Mouse (Mus musculus) MEL (cell line): ENCODE data around the gene Pbx4. TPM values are rescaled to one million over a fixed set of nuclear protein-coding genes. Genes with fewer than 3 reads are reported as not detected.

ENCODE experiments used
- DNase-seq: peaks from one replicate; pipeline ENCODE4 v3.0.0; 2011; ENCODE audit warnings: low read depth, low spot score
- H3K27ac ChIP-seq: 2 replicates; pipeline ENCODE4 v1.5.1; 2012; ENCODE audit warnings: low read depth, mild to moderate bottlenecking, control low read depth, low read length, moderate library complexity; ENCODE audit not compliant: control insufficient read depth
- H3K27me3 ChIP-seq, 2 experiments: fragments of 150-350 bp in 1 of 2; sonication (generic) in 1 of 2; 2 replicates each; pipeline ENCODE4 v1.6.1; 2012; ENCODE audit warnings: low read length in 2 of 2, mild to moderate bottlenecking in 2 of 2, improper control_type of control experiment in 1 of 2, moderate library complexity in 1 of 2; ENCODE audit not compliant: insufficient read depth in 2 of 2, control insufficient read depth in 1 of 2
- H3K36me3 ChIP-seq, 2 experiments: 2 replicates each; pipeline ENCODE4 v1.6.1; 2012 to 2014; ENCODE audit warnings: low read length in 2 of 2, improper control_type of control experiment in 1 of 2, inconsistent platforms in 1 of 2, mild to moderate bottlenecking in 1 of 2; ENCODE audit not compliant: insufficient read depth in 2 of 2, control insufficient read depth in 1 of 2
- H3K4me1 ChIP-seq, 2 experiments: fragments of 150-350 bp in 1 of 2; sonication (generic) in 1 of 2; 2 replicates each; pipeline ENCODE4 v1.6.1; 2012; ENCODE audit warnings: low read length in 2 of 2, improper control_type of control experiment in 1 of 2, mild to moderate bottlenecking in 1 of 2; ENCODE audit not compliant: insufficient read depth in 2 of 2, control insufficient read depth in 1 of 2
- H3K4me3 ChIP-seq, 2 experiments: fragments of 150-350 bp in 1 of 2; sonication (generic) in 1 of 2; 2 replicates each; pipeline ENCODE4 v1.5.1; 2012; ENCODE audit warnings: low read depth in 2 of 2, low read length in 2 of 2, mild to moderate bottlenecking in 2 of 2, moderate library complexity in 2 of 2, control low read depth in 1 of 2, improper control_type of control experiment in 1 of 2; ENCODE audit not compliant: control insufficient read depth in 1 of 2, insufficient read depth in 1 of 2
- H3K79me2 ChIP-seq: 2 replicates; pipeline ENCODE4 v1.6.1; 2012; ENCODE audit warnings: mild to moderate bottlenecking, low read length, moderate library complexity; ENCODE audit not compliant: control insufficient read depth, poor library complexity, insufficient read depth
- H3K9ac ChIP-seq: 2 replicates; pipeline ENCODE4 v1.6.1; 2012; ENCODE audit warnings: low read depth, mild to moderate bottlenecking, control low read depth, low read length, moderate library complexity; ENCODE audit not compliant: control insufficient read depth, poor library complexity, severe bottlenecking
- H3K9me3 ChIP-seq: fragments of 150-350 bp; sonication (generic); replicated peaks from 2 replicates; pipeline ENCODE4 v1.6.1; 2012; ENCODE audit warnings: mild to moderate bottlenecking, low read length, improper control_type of control experiment, moderate library complexity; ENCODE audit not compliant: insufficient read depth
- BHLHE40 ChIP-seq: IDR thresholded peaks from 2 replicates; pipeline ENCODE4 v1.6.1; 2012; ENCODE audit warnings: low read depth, mild to moderate bottlenecking, inconsistent platforms, low read length, improper control_type of control experiment, borderline replicate concordance
- CHD1 ChIP-seq: IDR thresholded peaks from 2 replicates; pipeline ENCODE4 v1.6.1; 2012; ENCODE audit warnings: low read depth, mild to moderate bottlenecking, inconsistent platforms, low read length, improper control_type of control experiment
- E2F4 ChIP-seq: IDR thresholded peaks from 2 replicates; pipeline ENCODE4 v1.6.1; 2011; ENCODE audit warnings: low read depth, low read length, improper control_type of control experiment, borderline replicate concordance
- EP300 ChIP-seq, 2 experiments: IDR thresholded peaks; 2 replicates each; pipeline ENCODE4 v1.6.1; 2011; ENCODE audit warnings: improper control_type of control experiment in 2 of 2, low read length in 2 of 2, low read depth in 1 of 2, mild to moderate bottlenecking in 1 of 2
- ETS1 ChIP-seq: IDR thresholded peaks from 2 replicates; pipeline ENCODE4 v1.6.1; 2012; ENCODE audit warnings: low read depth, mild to moderate bottlenecking, inconsistent platforms, low read length, improper control_type of control experiment, moderate library complexity
- GABPA ChIP-seq: IDR thresholded peaks from 2 replicates; pipeline ENCODE4 v1.6.1; 2012; ENCODE audit warnings: low read depth, mild to moderate bottlenecking, inconsistent platforms, low read length, improper control_type of control experiment, moderate library complexity
- GATA1 ChIP-seq: IDR thresholded peaks from 2 replicates; pipeline ENCODE4 v1.6.1; 2011; ENCODE audit warnings: low read depth, low read length, improper control_type of control experiment
- KAT2A ChIP-seq: conservative IDR thresholded peaks from 2 replicates; pipeline ENCODE4 v1.6.1; 2012; ENCODE audit warnings: low read depth, low read length, improper control_type of control experiment, inconsistent platforms
- MAX ChIP-seq: IDR thresholded peaks from 2 replicates; pipeline ENCODE4 v1.6.1; 2011; ENCODE audit warnings: low read length, improper control_type of control experiment
- MAZ ChIP-seq: IDR thresholded peaks from 2 replicates; pipeline ENCODE4 v1.6.1; 2012; ENCODE audit warnings: low read depth, mild to moderate bottlenecking, inconsistent platforms, low read length, improper control_type of control experiment
- MEF2A ChIP-seq: IDR thresholded peaks from 2 replicates; pipeline ENCODE4 v1.6.1; 2014; ENCODE audit warnings: low read depth, mild to moderate bottlenecking, inconsistent platforms, low read length, improper control_type of control experiment; ENCODE audit not compliant: poor library complexity, insufficient replicate concordance, severe bottlenecking; ENCODE audit errors: extremely low read depth
- MYB ChIP-seq: IDR thresholded peaks from 2 replicates; pipeline ENCODE4 v1.6.1; 2011; ENCODE audit warnings: mild to moderate bottlenecking, low read depth, low read length, improper control_type of control experiment
- NRF1 ChIP-seq: IDR thresholded peaks from 2 replicates; pipeline ENCODE4 v1.6.1; 2014; ENCODE audit warnings: low read depth, mild to moderate bottlenecking, inconsistent platforms, low read length, improper control_type of control experiment, moderate library complexity; ENCODE audit not compliant: poor library complexity, insufficient read depth, severe bottlenecking
- POLR2A ChIP-seq, 2 experiments: IDR thresholded peaks; 2 replicates each; pipeline ENCODE4 v1.6.1; 2011 to 2012; ENCODE audit warnings: low read length in 2 of 2, mild to moderate bottlenecking in 2 of 2, control low read depth in 1 of 2, improper control_type of control experiment in 1 of 2, low read depth in 1 of 2, moderate library complexity in 1 of 2; ENCODE audit not compliant: control insufficient read depth in 1 of 2, insufficient read depth in 1 of 2, poor library complexity in 1 of 2
- POLR2AphosphoS2 ChIP-seq: IDR thresholded peaks from 2 replicates; pipeline ENCODE4 v1.6.1; 2011; ENCODE audit warnings: low read length, improper control_type of control experiment
- RAD21 ChIP-seq: IDR thresholded peaks from 2 replicates; pipeline ENCODE4 v1.6.1; 2011; ENCODE audit warnings: mild to moderate bottlenecking, low read depth, low read length, improper control_type of control experiment
- SIN3A ChIP-seq: IDR thresholded peaks from 2 replicates; pipeline ENCODE4 v1.6.1; 2012; ENCODE audit warnings: low read length, improper control_type of control experiment, inconsistent platforms
- SMC3 ChIP-seq: IDR thresholded peaks from 2 replicates; pipeline ENCODE4 v1.6.1; 2011; ENCODE audit warnings: low read depth, low read length, improper control_type of control experiment
- TCF12 ChIP-seq: IDR thresholded peaks from 2 replicates; pipeline ENCODE4 v1.6.1; 2014; ENCODE audit warnings: low read depth, mild to moderate bottlenecking, inconsistent platforms, low read length, improper control_type of control experiment, moderate library complexity
- UBTF ChIP-seq: IDR thresholded peaks from 2 replicates; pipeline ENCODE4 v1.6.1; 2012; ENCODE audit warnings: low read depth, mild to moderate bottlenecking, inconsistent platforms, low read length, improper control_type of control experiment, moderate library complexity, borderline replicate concordance; ENCODE audit not compliant: insufficient read depth
- ZMIZ1 ChIP-seq: IDR thresholded peaks from 2 replicates; pipeline ENCODE4 v1.6.1; 2012; ENCODE audit warnings: low read depth, mild to moderate bottlenecking, inconsistent platforms, low read length, improper control_type of control experiment, moderate library complexity
- polyA plus RNA-seq, 2 experiments: library from polyadenylated mRNA; stranded (reverse) in 1 of 2; unstranded in 1 of 2; fragments of >175 nt in 1 of 2; fragments of >200 nt in 1 of 2; gene quantifications; 2 replicates each; pipeline versions ENCODE4 v1.2.1 to v1.2.4; 2012; ENCODE audit warnings: low replicate concordance in 2 of 2, low read depth in 1 of 2; ENCODE audit not compliant: insufficient read length in 2 of 2, insufficient read depth in 1 of 2, missing spikeins in 1 of 2
- total RNA-seq: library from RNA; depleted of rRNA; stranded (reverse); fragments of 300-350 nt; gene quantifications from 2 replicates; pipeline ENCODE4 v1.2.3, GENCODE M21; 2012

Pbx4 gene
- total and polyA plus RNA-seq, 3 experiments = 9.3 to 15.6 TPM; not detected in 1

DNA sequence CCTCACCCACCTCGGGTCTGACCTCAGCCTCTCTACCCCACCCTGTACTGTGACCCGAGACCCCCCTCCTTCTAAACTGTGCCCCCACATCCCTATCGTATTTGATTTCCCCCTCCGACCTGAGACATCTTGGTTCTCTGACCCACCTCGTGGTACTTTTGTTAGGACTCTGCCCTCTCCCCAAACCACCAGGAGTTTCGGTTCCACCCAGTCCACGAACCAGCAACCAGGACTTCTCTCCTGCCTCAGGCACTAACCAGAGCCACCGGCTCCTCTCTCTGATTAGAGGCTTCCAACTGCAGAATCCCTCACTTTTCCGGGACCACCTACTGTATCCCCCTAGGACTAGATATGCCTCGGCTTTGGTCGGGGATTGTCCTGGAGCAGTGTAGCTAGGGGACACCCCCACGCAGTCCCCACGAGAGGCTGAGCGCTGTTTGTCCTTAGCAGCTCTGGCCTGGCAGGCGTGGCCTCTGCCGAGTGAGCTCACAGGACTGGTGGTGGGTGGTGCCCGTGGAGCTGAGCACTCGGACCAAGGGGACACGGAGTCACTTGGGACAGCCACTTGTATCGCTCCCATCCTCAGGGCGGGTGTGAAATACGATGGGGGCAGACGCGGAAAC lies 56.1 kb downstream of the Pbx4 start:
- no peaks in the 10 kb centered on the region for H3K36me3 ChIP-seq
- no peaks in the 10 kb centered on the region for H3K79me2 ChIP-seq
- TF ChIP-seq EP300 (IDR thresholded peaks at IDR 0.05; ENCODE audit: low read depth in 1 of 2, low read length in 2 of 2) (no peak), MAX (no peak), NRF1 (no peak), GATA1 (no peak), KAT2A (no peak), E2F4 (no peak), UBTF (no peak), RAD21 (no peak), MAZ (no peak), MEF2A (no peak), CHD1 (no peak), BHLHE40 (no peak), TCF12 (no peak), GABPA (no peak), SMC3 (no peak), ZMIZ1 (no peak), POLR2A (IDR thresholded peaks at IDR 0.05; ENCODE audit: control insufficient read depth in 1 of 2, insufficient read depth in 1 of 2, low read depth in 1 of 2, low read length in 2 of 2, poor library complexity in 1 of 2) (no peak), MYB (no peak), SIN3A (no peak)
- no peaks in the 10 kb centered on the region for H3K27me3 ChIP-seq
- H3K4me1 ChIP-seq = no peaks in the 10 kb centered on the region
- no peak overlapping the region for H3K9ac ChIP-seq
- no peak overlapping the region for H3K27ac ChIP-seq
- H3K4me3 ChIP-seq = no peak overlapping the region
- H3K9me3 ChIP-seq = no peaks in the 10 kb centered on the region
- DNase-seq = no peak

DNA sequence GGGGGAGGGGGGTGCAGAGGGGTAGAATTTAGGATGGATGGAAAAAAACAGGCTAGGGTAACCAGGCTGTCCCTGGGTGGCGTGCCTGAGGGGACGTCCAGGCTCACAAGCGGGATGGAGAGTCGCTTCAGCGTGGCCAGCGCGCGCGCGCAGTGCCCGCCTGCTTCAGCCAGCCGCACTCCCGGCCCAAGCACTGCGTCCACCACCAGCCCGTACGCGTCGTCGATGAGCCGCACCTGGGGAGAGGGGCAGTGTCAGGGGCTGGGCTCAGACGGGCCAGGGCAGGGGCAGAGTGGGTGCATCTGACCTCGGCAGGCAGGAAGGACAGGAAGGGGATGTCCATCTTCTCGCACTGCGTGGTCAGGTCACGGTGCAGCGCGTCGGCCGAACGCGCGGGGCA lies 56.6 kb downstream of the Pbx4 start:
- no peaks in the 10 kb centered on the region for H3K4me1 ChIP-seq
- no peaks in the 10 kb centered on the region for H3K27me3 ChIP-seq
- H3K4me3 ChIP-seq = no peak overlapping the region

More for the DNA sequence above, 56.6 kb downstream of the Pbx4 start:
- H3K9ac ChIP-seq = no peak overlapping the region
- no peak overlapping the region for H3K27ac ChIP-seq
- no peaks in the 10 kb centered on the region for H3K9me3 ChIP-seq
- no peak for DNase-seq
- TF ChIP-seq E2F4 = no peak
- no peak for TF ChIP-seq POLR2AphosphoS2
- TF ChIP-seq ETS1 = no peak
- no peaks in the 10 kb centered on the region for H3K36me3 ChIP-seq
- no peaks in the 10 kb centered on the region for H3K79me2 ChIP-seq
